Mouse (Mus musculus): ENCODE measurements around the gene Gpr19. TPM values are rescaled to one million over a fixed set of nuclear protein-coding genes. Genes with fewer than 3 reads are reported as not detected.
A peak's percentile ranks its signal among the peaks of the same experiment; 100 is the strongest.

Gpr19 gene
- polyA plus RNA-seq, 1 experiment from 2014 or later, result 10.8 TPM

GRCm38 (mm10) chr6:134923670-134924069 lies 25.3 kb upstream of the Gpr19 start:
- ATAC-seq (ENCODE audit: insufficient read depth), result no peak
- Histone ChIP-seq H3K9me3 (ENCODE audit: low read depth, low read length) (no peaks in the 10 kb centered on the region), H3K36me3 (ENCODE audit: insufficient read depth) (peaks cover 15% of the 10 kb centered on the region), H3K9ac (no peak overlapping the region), H3K4me2 (peak overlapping the region; percentile 6; the same call in 1 of the 2 replicates), H3K4me3 (ENCODE audit: low read depth, low read length) (no peak overlapping the region), H3K4me1 (ENCODE audit: insufficient read depth) (peaks cover 4% of the 10 kb centered on the region), H3K27me3 (ENCODE audit: insufficient read depth, low read length) (no peaks in the 10 kb centered on the region), H3K27ac (ENCODE audit: low read depth) (no peak overlapping the region)
- TF ChIP-seq CTCF (IDR thresholded peaks at IDR 0.05; ENCODE audit: low read depth), result no peak
- no peak for DNase-seq
- 76% methylated on average over 4 of the region's 4 CpGs for WGBS

- 57% methylated on average over 9 of the region's 9 CpGs for WGBS
- Histone ChIP-seq H3K36me3 (ENCODE audit: insufficient read depth) (peaks cover 15% of the 10 kb centered on the region), H3K27ac (ENCODE audit: low read depth) (no peak overlapping the region), H3K4me2 (peak overlapping the region; percentile 98), H3K4me3 (ENCODE audit: low read depth, low read length) (peak overlapping the region; percentile 90), H3K9me3 (ENCODE audit: low read depth, low read length) (no peaks in the 10 kb centered on the region), H3K27me3 (ENCODE audit: insufficient read depth, low read length) (no peaks in the 10 kb centered on the region), H3K9ac (peak overlapping the region; percentile 87; the same call in 1 of the 2 replicates), H3K4me1 (ENCODE audit: insufficient read depth) (peaks cover 6% of the 10 kb centered on the region)
- ATAC-seq (ENCODE audit: insufficient read depth) (no peak), DNase-seq (no peak)
- TF ChIP-seq CTCF (IDR thresholded peaks at IDR 0.05; ENCODE audit: low read depth), result no peak
Measured at GRCm38 (mm10) chr6:134922511-134923195, 24.3 kb upstream of the Gpr19 start.

DNA sequence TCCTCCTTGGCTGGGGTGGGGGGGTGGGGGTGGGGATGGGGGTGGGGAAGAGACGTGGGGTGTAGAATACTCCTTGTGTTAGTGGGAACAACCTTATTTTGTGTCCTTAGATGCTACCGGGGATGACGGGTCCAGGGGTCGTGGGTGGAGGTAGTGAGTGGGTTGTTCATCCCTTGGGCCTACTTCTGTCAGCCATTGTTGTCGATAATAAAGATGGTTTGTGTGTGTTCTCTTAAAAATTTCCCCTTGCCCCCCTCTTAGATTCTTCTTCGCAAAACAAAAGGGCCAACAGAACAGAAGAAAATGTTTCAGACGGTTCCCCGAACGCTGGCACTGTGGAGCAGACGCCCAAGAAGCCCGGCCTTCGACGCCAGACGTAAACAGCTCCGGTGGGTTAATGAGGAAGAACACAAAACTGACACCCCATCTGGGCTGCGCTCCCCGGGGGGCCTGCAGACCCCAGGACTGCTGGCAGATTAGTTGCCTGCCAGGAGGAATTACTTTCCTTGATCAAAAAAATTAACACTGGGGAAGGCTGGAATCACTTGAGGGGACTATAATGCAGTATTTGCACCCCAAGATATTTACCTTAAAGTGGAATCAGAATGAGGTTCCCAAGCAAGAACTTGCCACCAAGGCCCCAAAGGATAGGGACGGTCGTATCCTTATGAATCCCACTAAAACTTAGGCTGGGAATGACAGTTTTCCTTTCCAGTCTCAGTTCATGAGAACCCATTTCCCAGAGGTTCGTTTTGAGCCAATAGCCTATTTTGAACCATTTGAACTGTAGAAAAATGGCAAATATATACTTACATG lies 23.5 kb upstream of the Gpr19 start:
- H3K9me3 ChIP-seq (ENCODE audit: low read depth, low read length), result no peaks in the 10 kb centered on the region
- H3K9ac ChIP-seq, result peak overlapping the region; percentile 87
- TF ChIP-seq CTCF (IDR thresholded peaks at IDR 0.05; ENCODE audit: low read depth), result no peak
- WGBS, result 9% methylated on average over 20 of the region's 20 CpGs
- DNase-seq (no peak), ATAC-seq (ENCODE audit: insufficient read depth) (no peak)
- H3K36me3 ChIP-seq (ENCODE audit: insufficient read depth), result peaks cover 15% of the 10 kb centered on the region
- H3K27ac ChIP-seq (ENCODE audit: low read depth), result peak overlapping the region; percentile 31; the same call in 1 of the 2 replicates
- peaks cover 9% of the 10 kb centered on the region for H3K4me1 ChIP-seq (ENCODE audit: insufficient read depth)
- H3K27me3 ChIP-seq (ENCODE audit: insufficient read depth, low read length), result no peaks in the 10 kb centered on the region
- peak overlapping the region; percentile 90 for H3K4me3 ChIP-seq (ENCODE audit: low read depth, low read length)
- H3K4me2 ChIP-seq, result peak overlapping the region; percentile 98

DNA sequence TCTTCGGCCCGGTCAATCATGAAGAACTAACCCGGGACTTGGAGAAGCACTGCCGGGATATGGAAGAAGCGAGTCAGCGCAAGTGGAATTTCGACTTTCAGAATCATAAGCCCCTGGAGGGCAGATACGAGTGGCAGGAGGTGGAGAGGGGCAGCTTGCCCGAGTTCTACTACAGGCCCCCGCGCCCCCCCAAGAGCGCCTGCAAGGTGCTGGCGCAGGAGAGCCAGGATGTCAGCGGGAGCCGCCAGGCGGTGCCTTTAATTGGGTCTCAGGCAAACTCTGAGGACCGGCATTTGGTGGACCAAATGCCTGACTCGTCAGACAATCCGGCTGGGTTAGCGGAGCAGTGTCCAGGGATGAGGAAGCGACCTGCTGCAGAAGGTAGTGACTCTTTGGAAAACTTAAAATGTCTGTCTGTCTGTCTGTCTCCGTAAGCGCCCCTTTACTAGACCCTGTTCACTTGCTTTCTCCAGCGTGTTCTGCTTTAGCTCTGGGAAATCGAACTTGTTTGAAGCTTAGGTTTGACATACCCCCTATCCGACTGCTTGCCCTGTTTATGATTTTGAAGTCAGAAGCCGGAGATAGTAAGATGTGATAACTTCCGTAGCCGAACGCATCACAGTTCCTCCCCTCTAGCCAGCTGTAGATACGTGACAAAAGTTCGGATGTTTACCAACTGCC lies 22.8 kb upstream of the Gpr19 start:
- peak overlapping the region; percentile 90 for H3K4me3 ChIP-seq (ENCODE audit: low read depth, low read length)
- H3K27ac ChIP-seq (ENCODE audit: low read depth), result peak overlapping the region; percentile 96
- DNase-seq, result peak; percentile 51
- ATAC-seq (ENCODE audit: insufficient read depth), result no peak
- H3K4me2 ChIP-seq, result peak overlapping the region; percentile 98
- H3K36me3 ChIP-seq (ENCODE audit: insufficient read depth), result peaks cover 15% of the 10 kb centered on the region
- no peaks in the 10 kb centered on the region for H3K27me3 ChIP-seq (ENCODE audit: insufficient read depth, low read length)
- peaks cover 9% of the 10 kb centered on the region for H3K4me1 ChIP-seq (ENCODE audit: insufficient read depth)
- no peaks in the 10 kb centered on the region for H3K9me3 ChIP-seq (ENCODE audit: low read depth, low read length)
- peak overlapping the region; percentile 87 for H3K9ac ChIP-seq
- WGBS, result under 1% methylated on average over 32 of the region's 32 CpGs
- TF ChIP-seq CTCF (IDR thresholded peaks at IDR 0.05; ENCODE audit: low read depth), result no peak

DNA sequence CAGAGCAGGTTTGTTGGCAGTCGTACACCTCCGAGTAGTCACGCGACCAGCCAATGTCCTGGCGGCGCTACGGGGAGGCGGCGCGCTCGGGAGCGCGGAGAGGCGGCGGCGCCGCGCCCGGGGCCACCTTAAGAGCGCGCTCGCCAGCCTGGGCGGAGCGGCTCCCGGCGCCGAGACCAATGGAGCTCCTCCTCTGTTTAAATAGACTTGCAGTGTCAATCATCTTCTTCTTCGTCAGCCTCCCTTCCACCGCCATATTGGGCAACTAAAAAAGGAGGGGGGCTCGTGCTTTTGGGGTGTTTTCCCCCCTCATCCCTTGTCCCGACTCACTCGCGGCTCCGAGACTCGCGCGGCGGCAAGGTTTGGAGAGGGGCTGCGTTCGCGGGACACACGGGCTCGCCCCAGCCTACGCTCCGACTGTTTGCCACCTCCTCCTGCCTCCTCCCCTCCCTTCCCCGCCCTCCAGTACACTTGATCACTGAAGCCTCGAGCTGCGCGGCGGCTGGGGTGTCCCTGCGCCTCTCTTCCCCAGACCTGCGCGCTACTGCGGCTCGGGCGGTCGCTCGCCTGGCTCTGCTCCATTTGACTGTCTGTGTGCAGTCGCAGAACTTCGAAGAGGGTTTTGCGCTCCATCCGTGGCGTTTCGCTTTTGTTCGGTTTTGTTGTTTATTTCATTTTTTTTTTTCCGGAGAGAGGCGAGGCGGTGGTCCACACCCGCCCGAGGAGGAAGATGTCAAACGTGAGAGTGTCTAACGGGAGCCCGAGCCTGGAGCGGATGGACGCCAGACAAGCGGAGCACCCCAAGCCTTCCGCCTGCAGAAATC lies 22.0 kb upstream of the Gpr19 start, which contains the start of gene Cdkn1b:
TSS of gene Cdkn1b (plus strand) at position 212 of the 824 bp plus-strand sequence.
- peak within 1 kb of the TSS; percentile 98 for H3K4me2 ChIP-seq
- H3K9ac ChIP-seq, result peak within 1 kb of the TSS; percentile 87
- H3K27ac ChIP-seq (ENCODE audit: low read depth), result peak within 1 kb of the TSS; percentile 96
- TF ChIP-seq CTCF (IDR thresholded peaks at IDR 0.05; ENCODE audit: low read depth), result no peak
- ATAC-seq (ENCODE audit: insufficient read depth) (peak; percentile 95), DNase-seq (peak; percentile 95)
- no peaks in the 10 kb centered on the region for H3K27me3 ChIP-seq (ENCODE audit: insufficient read depth, low read length)
- no peaks in the 10 kb centered on the region for H3K9me3 ChIP-seq (ENCODE audit: low read depth, low read length)
- WGBS, result under 1% methylated on average over 76 of the region's 77 CpGs
- H3K4me3 ChIP-seq (ENCODE audit: low read depth, low read length), result peak within 1 kb of the TSS; percentile 90
- H3K36me3 ChIP-seq (ENCODE audit: insufficient read depth), result peaks cover 15% of the 10 kb centered on the region
- H3K4me1 ChIP-seq (ENCODE audit: insufficient read depth), result peaks cover 9% of the 10 kb centered on the region

DNA sequence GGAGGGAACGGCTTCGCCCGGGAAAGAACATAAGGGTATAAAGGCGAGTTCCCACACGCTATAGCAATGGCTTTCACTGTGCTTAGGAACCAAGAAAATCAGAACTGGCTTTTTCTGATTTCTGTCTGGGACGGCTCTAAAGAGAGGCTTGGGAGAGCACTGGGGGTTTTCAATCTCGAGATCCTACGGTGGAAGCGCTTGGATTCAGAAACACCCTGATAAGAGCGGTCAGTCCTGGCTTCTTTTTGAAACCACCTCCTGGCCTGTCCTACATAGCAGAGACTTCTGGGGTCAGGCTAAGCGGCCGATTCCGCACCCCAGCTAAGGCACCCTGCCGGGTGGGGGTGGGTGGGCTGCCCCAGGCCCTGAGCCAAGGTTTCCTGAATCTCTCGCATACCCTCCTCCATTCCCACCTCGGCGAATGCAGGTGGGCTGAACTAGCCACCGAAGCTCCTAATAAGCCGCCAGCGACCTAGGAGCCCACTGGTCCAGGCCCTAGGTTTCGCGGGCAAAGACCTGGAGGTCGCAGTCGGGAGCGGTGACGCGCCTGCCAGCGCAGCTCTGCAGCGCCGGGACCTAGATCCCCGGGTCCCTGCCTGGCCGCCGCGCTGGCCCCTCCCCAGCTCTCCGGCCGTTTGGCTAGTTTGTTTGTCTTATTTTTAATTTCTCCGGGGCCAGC lies 21.3 kb upstream of the Gpr19 start:
- H3K27ac ChIP-seq (ENCODE audit: low read depth), result peak overlapping the region; percentile 96
- H3K9ac ChIP-seq, result peak overlapping the region; percentile 87
- H3K36me3 ChIP-seq (ENCODE audit: insufficient read depth), result peaks cover 15% of the 10 kb centered on the region
- peak; percentile 35 for DNase-seq
- WGBS, result 6% methylated on average over 37 of the region's 37 CpGs
- peak overlapping the region; percentile 98 for H3K4me2 ChIP-seq
- no peaks in the 10 kb centered on the region for H3K9me3 ChIP-seq (ENCODE audit: low read depth, low read length)
- no peaks in the 10 kb centered on the region for H3K27me3 ChIP-seq (ENCODE audit: insufficient read depth, low read length)
- peak; percentile 21 for ATAC-seq (ENCODE audit: insufficient read depth)
- no peak for TF ChIP-seq CTCF (IDR thresholded peaks at IDR 0.05; ENCODE audit: low read depth)
- peaks cover 9% of the 10 kb centered on the region for H3K4me1 ChIP-seq (ENCODE audit: insufficient read depth)
- H3K4me3 ChIP-seq (ENCODE audit: low read depth, low read length), result peak overlapping the region; percentile 90
